Mouse (Mus musculus) thymus, postnatal 4 days (tissue): ENCODE data around the gene Tbc1d4.

Source experiments
- DNase-seq: peaks from one replicate; pipeline ENCODE4 v3.0.0; 2021

Gene Tbc1d4

DNA sequence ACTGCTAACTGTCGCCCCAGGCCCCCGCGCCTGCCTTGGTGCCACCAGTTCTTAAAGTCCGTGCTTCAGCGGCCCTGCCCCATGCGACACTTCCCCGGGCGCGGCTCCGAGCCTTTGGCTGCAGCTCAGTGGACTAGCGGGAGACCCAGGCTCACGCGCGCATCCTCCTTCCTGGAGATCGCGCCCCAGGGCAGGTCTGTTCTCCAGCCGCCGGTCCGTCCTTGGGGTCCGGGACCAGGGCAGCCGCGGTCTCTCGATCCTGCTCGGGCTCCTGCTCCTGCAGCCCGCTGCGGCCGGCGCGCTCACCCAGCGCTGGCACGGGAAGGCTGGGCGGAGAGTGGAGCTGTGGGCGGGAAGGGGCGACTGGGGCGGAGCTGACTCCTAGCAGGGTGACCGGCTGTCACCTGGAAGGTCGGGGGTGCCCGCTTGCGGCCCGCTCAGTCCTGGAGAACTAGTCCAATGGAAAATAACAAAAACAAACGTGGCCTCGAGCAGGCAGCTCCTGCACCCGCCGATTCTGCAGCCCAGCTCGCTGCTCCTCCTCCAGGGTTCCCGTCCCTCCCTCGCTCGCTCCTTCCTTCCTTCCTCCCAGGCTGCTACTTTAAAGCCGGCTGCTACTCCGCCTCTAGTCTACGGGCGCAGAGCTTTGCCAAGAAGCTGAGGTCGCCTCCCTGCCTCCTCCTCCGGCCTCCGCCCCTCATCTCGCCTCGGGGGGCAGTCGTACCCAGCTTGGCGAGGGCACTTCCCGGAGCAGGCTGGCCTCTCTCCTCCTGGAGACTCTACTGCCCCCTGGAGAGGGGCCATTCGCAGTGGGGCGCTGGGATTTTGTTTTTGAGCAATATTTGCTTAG lies at the start of gene Tbc1d4:
Gene Tbc1d4 (minus strand): TSS at position 673 of the 850 bp plus-strand sequence.
- peak; percentile 72 for DNase-seq

- DNase-seq: peak; percentile 21
Measured at GRCm38 (mm10) chr14:101656307-101656706, 47.3 kb upstream of the Tbc1d4 start.

- no peak for DNase-seq
Measured at GRCm38 (mm10) chr14:101654526-101654909, 45.5 kb upstream of the Tbc1d4 start.

DNA sequence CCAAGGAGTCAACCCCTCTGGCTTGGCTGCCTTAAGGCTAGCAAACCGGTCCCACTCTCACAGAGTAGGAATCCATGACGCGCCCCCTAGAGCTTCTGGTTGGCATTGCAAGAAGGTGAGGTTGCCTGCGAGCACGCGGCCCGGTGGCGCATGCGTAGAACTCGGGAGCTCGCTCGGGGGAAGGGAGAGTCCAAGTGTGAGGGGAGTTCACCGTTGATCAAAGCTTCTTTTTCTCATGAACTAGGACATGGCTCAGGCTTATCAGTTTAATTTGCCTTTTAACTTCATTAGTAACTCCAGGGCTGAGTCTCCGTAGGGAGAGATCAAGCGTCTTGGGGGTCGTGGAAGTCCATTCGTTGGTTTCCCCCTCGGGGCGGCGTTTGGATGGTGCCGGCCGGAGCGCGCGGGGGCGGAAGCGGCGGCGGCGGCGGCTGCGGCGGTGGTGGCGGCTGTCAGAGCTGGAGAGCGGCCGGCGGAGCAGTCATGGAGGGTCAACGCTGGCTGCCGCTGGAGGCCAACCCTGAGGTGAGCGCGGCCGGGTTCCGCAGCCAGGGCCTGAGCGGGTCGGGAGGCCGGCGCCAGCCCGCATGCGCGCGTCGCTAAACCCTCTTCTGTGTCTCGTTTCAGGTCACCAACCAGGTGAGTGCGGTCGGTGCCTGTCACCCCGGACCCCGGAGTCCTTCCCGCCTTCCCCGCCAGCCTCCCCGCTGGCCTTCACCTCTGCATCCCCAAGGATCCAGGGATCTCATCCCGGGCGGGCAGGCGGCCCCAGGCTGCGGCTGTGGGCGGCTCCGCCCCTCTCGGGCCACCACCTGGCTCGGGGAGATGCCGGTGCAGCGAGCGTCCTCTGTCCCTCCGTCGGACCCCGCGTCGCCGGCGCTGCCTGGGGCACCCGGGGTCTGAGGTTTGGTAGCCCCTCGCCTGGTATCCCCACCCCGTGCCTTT lies 44.9 kb upstream of the Tbc1d4 start, which contains the start of gene Uchl3:
Gene Uchl3 (plus strand): TSS at position 387 of the 945 bp plus-strand sequence.
- peak; percentile 99 for DNase-seq

DNA sequence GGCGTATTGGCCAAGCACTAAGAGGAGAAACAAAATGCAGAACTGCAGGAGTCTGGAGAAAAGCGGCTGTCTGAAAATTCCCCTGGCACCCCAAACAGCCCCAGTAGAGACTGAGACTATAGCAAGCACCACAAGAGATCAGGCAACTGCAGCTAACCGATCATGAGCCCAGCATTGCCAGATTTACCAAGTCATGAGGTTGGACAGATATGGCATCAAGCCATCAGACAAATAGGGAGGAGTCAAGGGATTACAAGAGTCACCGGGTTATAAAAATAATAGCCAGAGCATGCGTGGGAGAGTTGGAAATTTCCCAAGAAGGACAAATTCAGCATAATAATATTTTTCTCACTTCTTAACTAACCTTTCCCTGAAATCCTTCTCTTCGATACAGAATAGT lies 43.6 kb upstream of the Tbc1d4 start:
- DNase-seq: no peak

DNA sequence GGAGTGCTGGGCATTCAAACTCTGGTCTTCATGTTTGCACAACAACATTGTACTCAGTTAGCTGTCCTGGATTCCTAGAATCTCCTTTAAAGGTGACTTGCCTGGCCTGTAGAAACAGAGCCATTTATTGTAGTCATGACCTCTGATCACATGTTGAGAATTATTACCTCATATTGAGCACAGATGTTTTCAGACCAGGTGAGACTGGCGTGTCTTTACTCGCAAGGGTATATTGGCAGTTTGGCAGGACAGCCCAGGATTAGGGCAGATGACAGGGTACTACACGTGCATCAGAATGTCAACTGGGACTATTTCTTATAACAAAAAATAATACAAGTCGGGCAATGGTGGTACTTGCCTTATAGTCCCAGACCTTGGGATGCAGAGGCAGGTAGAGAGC lies 41.6 kb upstream of the Tbc1d4 start:
- DNase-seq: no peak

DNA sequence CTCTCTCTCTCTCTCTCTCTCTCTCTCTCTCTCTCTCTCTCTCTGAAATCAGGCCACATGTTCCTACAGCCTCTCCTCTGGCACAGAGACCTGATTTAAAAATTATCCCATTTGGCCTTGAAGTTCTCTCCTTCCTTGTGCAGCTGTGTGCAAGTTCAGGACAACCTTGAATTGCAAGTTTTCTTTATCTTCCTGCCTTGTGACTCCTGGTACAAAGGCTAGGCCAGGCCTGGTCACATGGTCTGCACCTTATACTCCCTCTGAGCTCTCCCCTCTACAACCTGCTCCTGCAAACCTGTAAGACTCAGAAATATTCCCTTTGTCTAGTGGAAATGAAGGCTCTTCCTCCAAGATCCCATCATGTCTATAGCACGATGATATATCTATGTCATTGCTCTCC lies 36.0 kb upstream of the Tbc1d4 start:
- DNase-seq: no peak

GRCm38 (mm10) chr14:101640153-101640843 lies 31.3 kb upstream of the Tbc1d4 start, which contains the start of gene Commd6:
Gene Commd6, minus strand, starts transcription at chr14:101640686.
- DNase-seq: peak; percentile 90

- DNase-seq: no peak
Measured at GRCm38 (mm10) chr14:101637381-101637780, 28.4 kb upstream of the Tbc1d4 start.

- DNase-seq: no peak
Measured at GRCm38 (mm10) chr14:101635765-101636164, 26.8 kb upstream of the Tbc1d4 start.

- no peak for DNase-seq
Measured at GRCm38 (mm10) chr14:101630548-101630947, 21.6 kb upstream of the Tbc1d4 start.

DNA sequence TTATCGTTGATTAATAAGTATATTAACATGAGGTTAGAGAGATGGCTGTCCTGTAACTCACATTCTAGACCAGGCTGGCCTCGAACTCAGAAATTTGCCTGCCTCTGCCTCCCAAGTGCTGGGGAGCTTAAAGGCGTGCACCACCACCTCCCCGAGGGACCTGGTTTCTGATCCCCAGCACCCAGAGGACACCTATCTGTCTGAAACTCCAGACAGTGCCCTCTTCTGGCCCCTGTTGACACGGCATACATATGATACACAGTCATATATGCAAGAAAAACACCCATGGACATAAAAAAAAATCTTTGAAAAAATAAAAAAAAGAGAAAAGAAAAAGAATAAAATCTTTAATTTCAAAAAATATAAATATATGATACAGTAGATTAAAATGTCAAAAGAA lies 8.7 kb upstream of the Tbc1d4 start:
- peak; percentile 16 for DNase-seq

DNA sequence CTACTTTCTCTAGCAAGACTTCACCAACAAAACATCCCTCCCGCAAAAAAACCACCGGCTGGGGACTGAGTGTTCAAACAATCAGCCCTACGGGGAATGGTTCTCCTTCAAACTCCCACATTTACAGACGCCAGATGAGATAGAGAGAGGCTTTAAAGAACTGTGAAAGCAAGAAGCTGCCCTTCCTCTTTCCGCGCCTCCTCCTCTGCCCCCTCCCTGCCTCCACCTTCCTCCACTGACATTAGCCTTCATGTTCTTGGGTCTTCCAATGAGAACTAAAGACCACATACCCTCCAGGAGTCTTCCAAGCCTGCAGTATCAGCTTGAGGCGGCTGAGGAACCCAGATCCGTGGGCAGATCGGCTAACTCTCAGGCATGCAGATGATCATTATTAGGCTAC lies 7.2 kb upstream of the Tbc1d4 start:
- DNase-seq: no peak

DNA sequence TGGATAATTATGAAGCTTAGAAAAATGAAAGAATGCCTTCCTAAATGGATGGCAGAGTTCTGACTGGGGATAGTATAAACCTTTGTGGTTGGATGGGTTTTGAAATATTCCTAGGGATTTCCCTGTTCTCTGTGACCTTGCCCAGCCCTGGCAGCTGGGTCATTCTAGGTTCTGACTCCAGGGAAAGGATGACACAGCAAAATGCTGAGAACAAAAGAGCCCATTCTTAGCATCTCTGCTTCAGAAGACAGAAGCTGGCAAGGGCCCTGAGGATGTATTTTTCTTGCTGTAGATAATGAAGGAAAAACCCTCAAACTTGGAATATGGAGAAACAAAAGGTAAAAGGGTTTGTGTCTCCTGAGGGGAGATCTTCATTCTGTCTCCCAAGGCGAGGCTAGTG lies 4.2 kb upstream of the Tbc1d4 start:
- no peak for DNase-seq

DNA sequence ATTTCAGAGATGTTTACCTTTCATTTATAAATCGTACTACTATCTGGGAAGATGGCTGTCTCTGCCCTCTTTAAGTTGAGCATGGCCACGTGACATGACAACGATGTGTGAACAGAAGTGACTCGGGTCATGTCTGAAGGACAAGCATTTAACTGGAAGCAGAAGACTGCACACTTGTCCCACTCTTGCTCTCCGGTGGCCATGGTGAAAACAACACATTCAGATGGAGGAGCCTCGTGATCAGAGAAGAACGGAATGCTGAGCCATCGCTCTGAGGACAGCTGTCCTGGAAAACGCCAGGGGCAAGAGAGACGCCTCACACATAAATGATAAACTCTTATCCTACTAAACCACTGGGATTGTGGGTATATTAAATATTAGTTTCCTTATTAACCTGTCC lies 1.7 kb upstream of the Tbc1d4 start:
- no peak for DNase-seq

DNA sequence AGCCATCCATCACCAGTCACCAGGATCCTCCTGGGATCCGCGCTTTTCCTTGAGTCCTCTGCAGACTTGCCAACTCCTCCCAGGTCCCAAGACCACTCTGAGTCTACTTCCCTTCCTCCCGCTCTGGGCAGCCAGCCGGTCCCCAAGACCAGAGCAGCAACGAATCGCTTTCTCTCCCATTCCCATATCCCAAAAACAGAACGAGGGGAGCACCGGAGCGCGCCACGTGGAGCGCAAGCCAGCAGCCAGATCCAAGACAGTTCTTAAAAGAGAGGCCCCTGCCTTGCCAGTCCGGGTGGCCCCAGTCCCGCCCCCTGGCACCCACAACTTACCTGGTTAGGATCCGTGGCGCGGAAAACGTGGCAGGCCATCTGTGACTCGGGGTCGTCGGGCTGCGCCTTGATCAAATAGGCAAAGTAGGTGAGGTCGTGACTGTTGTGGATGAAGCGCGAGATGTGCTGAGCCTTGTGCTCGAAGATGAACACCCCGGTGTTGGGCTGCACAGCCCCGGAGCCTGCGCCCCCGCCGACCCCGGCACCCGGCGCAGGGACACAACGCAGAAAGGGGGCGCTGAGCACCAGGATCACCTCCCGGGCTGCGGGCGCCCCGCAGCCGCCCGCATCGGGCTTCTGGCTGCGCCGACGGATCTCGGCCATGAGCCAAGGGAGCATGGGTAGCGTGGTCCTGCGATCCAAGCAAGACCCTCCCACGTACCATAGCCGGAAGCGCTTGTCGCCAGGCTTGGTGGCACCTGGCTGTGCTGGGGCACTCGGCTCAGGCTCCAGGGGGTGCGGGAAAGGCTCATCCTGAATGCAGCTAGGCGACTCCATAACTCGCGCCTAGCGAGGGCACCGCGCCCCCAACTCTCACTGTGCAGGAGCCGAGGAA lies 1.1 kb downstream of the Tbc1d4 start:
- peak; percentile 66 for DNase-seq

DNA sequence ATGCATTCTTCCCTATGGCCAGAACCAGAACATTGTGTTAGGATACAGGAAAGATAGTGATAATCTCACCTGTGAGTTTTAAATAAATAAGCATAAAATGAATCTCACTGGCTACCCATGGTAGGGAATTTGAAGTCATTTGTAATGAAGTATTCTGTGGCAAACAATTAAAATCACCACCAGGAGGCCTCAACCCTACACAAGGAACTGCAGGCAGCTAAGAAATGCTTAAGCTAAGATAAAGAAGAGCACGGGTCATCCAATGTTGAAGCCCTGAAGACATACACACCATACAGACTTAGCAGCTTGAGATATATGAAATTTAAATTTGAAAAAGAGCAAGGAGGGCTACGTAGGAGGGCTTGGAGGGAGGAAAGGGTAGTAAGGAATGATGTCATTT lies 3.1 kb downstream of the Tbc1d4 start:
- no peak for DNase-seq

GRCm38 (mm10) chr14:101602851-101603250 lies 6.1 kb downstream of the Tbc1d4 start:
- no peak for DNase-seq

GRCm38 (mm10) chr14:101597096-101597715 lies 11.8 kb downstream of the Tbc1d4 start:
- no peak for DNase-seq

GRCm38 (mm10) chr14:101596691-101597090 lies 12.3 kb downstream of the Tbc1d4 start:
- no peak for DNase-seq

DNA sequence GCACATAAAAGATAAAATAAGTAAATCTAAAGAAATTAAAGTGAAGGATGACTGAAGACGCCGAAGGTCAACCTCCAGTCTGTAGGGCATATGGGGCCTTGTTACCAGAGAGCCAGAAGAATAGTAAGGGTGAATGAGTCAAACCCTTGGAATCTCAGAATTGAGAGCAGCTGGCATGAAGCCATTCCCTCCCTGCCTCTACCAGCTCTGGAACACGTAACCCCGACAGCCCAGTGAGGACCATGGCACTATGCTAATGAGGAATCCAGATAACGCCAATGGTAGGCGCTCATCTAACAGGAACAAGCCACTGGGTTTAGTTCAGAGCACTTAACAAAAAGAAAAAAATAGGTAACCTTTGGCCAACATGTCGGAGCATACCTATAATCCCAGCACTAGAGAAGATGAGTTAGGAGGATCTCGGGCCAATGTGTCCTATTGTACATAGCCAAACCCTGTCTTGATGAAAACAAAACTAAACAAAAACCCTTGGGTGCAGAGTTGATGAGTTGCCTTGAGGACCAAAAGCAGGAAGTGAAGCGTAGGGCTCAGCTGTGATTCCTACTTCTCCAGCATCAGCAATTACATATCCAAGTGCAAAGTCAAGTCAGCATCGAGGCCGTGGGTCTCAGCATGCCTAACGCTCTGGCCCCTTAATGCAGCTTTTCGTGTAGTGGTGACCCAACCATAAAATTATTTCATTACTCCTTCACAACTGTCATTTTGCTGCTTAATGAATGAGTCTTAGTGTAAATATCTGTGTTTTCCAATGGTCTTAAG lies 13.5 kb downstream of the Tbc1d4 start:
- no peak for DNase-seq
